Mouse (Mus musculus) c-Kit-positive CD71-positive TER-119-positive erythroid progenitor cells, embryonic 14.5 days (primary cell): ENCODE measurements at regions not wholly inside any gene's neighbourhood (a gene's known extent, or its start where the extent isn't known, plus 50 kb on each side); places are given as distances from the start of the nearest gene placed in this dataset.

Experiments used
- DNase-seq: peaks from one replicate; pipeline ENCODE4 v3.0.0-alpha.2; 2013; ENCODE audit warnings: low spot score

GRCm38 (mm10) chr2:74354591-74354990 is 224.6 kb downstream of the Lnpk start:
- no peak for DNase-seq

GRCm38 (mm10) chr2:74349809-74350208 is 229.4 kb downstream of the Lnpk start:
- no peak for DNase-seq

GRCm38 (mm10) chr2:74306301-74306700 is 272.9 kb downstream of the Lnpk start:
- no peak for DNase-seq

GRCm38 (mm10) chr2:74300885-74301451 is 278.3 kb downstream of the Lnpk start:
- DNase-seq = no peak

- peak; percentile 4 for DNase-seq
Measured at GRCm38 (mm10) chr2:74300366-74300791, 278.9 kb downstream of the Lnpk start.

GRCm38 (mm10) chr2:74292641-74293040 is 286.6 kb downstream of the Lnpk start:
- no peak for DNase-seq

GRCm38 (mm10) chr2:74291416-74292396 is 287.5 kb downstream of the Lnpk start:
- no peak for DNase-seq

- DNase-seq = no peak
Measured at GRCm38 (mm10) chr2:74285624-74286023, 293.6 kb downstream of the Lnpk start.

- DNase-seq = no peak
Measured at GRCm38 (mm10) chr2:74264963-74265362, 314.3 kb downstream of the Lnpk start.

GRCm38 (mm10) chr2:74257034-74257781 is 322.0 kb downstream of the Lnpk start:
- no peak for DNase-seq

GRCm38 (mm10) chr2:74247521-74247920 is 331.7 kb downstream of the Lnpk start:
- DNase-seq = no peak

GRCm38 (mm10) chr2:74246631-74247030 is 332.6 kb downstream of the Lnpk start:
- no peak for DNase-seq

GRCm38 (mm10) chr2:74244203-74244602 is 333.1 kb upstream of the Atp5g3 start:
- no peak for DNase-seq

GRCm38 (mm10) chr2:74243801-74244200 is 332.7 kb upstream of the Atp5g3 start:
- no peak for DNase-seq

GRCm38 (mm10) chr2:74239586-74239985 is 328.5 kb upstream of the Atp5g3 start:
- DNase-seq = no peak

- DNase-seq = no peak
Measured at GRCm38 (mm10) chr2:74217437-74217836, 306.3 kb upstream of the Atp5g3 start.

- no peak for DNase-seq
Measured at GRCm38 (mm10) chr2:74210210-74210609, 299.1 kb upstream of the Atp5g3 start.

- no peak for DNase-seq
Measured at GRCm38 (mm10) chr2:74209421-74209917, 298.3 kb upstream of the Atp5g3 start.

- no peak for DNase-seq
Measured at GRCm38 (mm10) chr2:74207440-74207839, 296.3 kb upstream of the Atp5g3 start.

- DNase-seq = no peak
Measured at GRCm38 (mm10) chr2:74202776-74203175, 291.6 kb upstream of the Atp5g3 start.

GRCm38 (mm10) chr2:74201608-74202323 is 290.6 kb upstream of the Atp5g3 start:
- DNase-seq = no peak

- no peak for DNase-seq
Measured at GRCm38 (mm10) chr2:74199550-74199949, 288.4 kb upstream of the Atp5g3 start.
